Mouse (Mus musculus) frontal cortex, postnatal 25 days (tissue): ENCODE data around the gene Prorsd1.

Experiments used
- DNase-seq, 2 experiments: peaks; one replicate each; pipeline ENCODE4 v3.0.0; 2022; ENCODE audit warnings: low spot score in 2 of 2

Prorsd1 gene

GRCm38 (mm10) chr11:29503948-29504893 lies 10.6 kb downstream of the Prorsd1 start:
- no peak for DNase-seq

DNA sequence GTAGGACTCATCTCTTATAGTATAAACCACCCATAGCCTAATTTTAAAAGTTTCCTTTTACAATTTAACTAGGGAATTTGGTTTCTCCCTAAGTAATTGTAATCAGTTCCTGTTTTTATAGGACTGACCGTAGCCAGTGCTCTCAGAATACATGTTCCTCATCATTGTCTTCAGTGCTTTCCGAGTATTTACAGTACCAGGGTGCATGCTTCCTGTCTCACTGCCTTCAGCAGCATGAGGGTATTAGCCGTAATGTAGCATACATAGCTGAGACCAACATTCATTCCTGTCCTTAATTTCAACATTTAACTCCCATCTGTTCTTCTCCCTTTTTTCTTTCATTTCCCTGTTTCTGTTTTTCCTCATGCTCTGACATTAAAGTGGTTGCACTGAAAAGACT lies 17.9 kb downstream of the Prorsd1 start:
- no peak for DNase-seq

DNA sequence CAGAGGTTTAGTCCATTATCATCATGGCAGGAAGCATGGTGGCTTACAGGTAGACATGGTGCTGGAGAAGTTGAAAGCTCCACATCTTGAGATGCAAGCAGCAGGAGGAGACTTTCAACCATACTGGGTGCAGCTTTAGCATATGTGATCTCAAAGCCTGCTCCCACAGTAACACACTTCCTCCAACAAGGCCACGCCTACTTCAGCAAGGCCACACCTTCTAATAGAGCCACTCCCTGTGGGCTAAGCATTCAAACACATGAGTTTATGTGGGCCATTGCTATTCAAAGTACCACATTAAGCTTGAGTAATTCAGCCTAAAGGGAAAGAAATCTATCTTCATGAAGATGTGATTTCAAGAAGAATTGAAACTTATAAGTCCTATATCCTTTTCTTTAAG lies 21.7 kb downstream of the Prorsd1 start:
- no peak for DNase-seq

- no peak for DNase-seq
Measured at GRCm38 (mm10) chr11:29474676-29475075, 40.2 kb downstream of the Prorsd1 start.
